Mouse (Mus musculus) heart, postnatal 4 days (tissue): ENCODE measurements around the gene Dnajc22. TPM values are rescaled to one million over a fixed set of nuclear protein-coding genes. Genes with fewer than 3 reads are reported as not detected.
"Not testable (repeated sequence)": the region's sequence is repeated elsewhere in the genome, so short reads cannot be mapped to it uniquely, and the experiment has no call there.

Experiments
- DNase-seq: peaks from one replicate; pipeline ENCODE4 v3.0.0; 2021
- total RNA-seq, 2 experiments: library from RNA; stranded (reverse); gene quantifications; 2 replicates each; pipeline ENCODE4 v1.2.3; 2021

Gene Dnajc22
- total RNA-seq = 1 to 10 TPM in 1 of 2 experiments, under 1 TPM in 1; 0.79 to 1.2 TPM

DNA sequence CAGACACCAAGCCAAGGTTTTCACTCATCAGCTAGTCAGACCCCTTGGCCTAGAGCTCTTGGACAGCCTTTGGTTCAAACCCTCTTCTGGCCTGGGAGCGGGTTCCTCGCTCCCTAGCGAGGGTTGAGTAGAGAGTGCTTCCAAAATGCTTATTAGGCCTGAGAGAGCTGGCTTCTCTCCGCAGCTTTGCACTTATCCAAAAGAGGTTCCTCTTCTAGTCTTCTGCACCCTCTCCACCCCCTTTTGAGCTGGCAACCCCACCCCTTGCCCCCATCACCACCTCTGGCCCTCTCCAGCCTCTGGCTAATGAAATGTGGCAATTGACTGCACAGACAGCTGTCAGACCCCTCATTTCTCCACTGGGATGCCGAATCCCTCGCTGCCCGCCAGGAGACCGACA is at the start of gene Dnajc22:
Dnajc22 (plus strand) TSS at position 301 of the 400 bp plus-strand sequence.
- DNase-seq = no peak

DNA sequence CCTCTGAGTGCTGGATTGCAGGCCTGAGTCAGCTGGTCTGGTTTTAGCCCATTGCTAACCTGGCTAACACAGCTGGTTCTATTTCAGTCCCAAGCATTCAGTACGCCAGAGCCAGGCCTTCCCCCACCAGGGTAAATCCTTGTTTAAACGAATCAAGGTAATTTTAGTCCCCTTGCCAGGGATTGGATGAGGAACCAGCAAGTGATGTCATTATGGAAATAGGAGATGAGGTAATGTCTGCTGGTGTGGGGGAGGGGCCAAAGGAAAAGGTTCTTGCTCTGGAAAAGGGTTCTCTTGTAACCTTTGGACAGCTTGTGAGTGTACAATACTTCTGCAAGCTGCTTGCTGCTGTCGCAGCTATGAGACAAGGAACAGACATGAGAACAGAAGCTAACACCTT is 48.1 kb upstream of the Dnajc22 start:
- DNase-seq = peak; percentile 49

- DNase-seq = not testable (repeated sequence)
These were observed 47.2 kb upstream of the Dnajc22 start for GRCm38 (mm10) chr15:99045734-99046133.

- peak; percentile 60 for DNase-seq
These were observed 43.3 kb upstream of the Dnajc22 start for GRCm38 (mm10) chr15:99049473-99050253.

DNA sequence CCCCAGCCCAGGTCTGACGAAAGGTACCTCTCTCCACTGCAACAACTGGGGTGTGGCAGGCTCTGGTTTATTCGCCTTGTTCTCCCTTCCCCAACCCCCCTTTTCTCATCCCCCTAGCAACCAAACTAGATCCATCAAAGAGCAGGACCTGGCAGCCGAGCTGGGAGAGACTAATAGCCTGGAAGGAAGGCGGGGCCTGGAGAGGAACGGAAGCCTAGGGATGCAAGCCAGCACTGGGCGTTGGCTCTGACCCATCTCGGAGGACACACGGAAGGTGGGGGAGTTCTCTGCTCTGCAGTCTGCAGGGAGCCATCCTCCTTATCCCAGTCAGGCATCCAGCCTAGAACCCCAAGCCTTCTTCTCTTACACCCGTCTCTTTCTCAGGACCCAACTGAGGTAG is 39.6 kb upstream of the Dnajc22 start:
- DNase-seq = no peak

- no peak for DNase-seq
These were observed 37.9 kb upstream of the Dnajc22 start, which contains the start of gene Prph for GRCm38 (mm10) chr15:99055040-99055439. Gene Prph (plus strand): TSS chr15:99055174.

DNA sequence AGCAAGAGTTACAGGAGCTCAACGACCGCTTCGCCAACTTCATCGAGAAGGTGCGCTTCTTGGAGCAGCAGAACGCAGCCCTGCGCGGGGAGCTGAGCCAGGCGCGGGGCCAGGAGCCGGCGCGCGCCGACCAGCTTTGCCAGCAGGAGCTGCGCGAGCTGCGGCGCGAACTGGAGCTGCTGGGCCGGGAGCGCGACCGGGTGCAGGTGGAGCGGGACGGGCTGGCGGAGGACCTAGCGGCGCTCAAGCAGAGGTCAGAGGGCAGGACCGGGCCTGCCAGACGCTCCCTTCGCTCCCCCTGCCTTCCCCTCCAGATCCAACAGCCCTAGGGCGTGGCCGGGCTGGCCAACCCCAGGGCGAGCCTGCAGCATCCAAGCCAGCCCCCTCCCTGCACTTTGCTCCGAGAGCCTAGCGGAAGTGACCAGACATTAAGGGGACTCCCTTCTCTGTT is 37.4 kb upstream of the Dnajc22 start:
- DNase-seq = peak; percentile 41

DNA sequence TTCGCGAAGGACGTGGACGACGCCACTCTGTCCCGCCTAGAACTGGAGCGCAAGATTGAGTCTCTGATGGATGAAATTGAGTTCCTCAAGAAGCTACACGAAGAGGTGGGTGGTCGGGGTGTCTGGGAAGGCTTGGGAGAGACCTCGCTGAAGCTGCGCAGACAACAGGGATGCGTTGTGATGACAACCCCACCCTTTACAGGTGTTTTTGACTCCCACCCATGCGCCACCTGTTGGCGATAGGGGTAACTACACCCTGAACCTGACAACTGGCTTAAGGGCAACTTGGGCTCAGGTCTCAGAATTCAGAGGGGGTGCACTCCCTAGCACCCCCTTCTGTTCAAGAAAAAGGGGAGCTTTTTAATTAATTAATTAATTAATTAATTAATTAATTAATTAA is 36.6 kb upstream of the Dnajc22 start:
- peak; percentile 45 for DNase-seq

DNA sequence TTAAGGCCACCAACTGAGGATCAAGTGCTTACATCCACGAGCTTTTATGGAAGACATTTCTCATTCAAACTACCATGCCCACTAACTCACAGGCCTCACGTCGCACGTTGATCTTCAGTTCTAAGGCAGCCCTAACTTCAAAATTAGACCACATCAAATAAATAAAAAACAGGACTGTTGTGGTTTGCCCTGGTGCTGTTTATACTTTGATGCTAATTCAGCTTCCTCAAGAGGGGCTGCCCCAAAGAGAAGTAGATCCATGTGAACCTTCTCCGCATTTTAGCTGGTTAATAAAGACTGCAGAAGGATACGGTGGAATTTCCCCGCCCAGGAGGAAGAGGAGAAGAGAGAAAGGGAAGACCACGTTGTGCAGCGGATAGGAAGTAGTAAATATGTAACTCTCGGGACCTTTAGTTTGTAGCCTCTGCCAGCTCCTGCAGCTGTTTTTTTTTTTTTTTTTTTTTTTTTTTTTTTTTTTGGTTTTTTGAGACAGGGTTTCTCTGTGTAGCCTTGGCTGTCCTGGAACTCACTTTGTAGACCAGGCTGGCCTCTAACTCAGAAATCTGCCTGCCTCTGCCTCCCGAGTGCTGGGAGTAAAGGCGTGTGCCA is 27.3 kb upstream of the Dnajc22 start:
- DNase-seq = no peak

GRCm38 (mm10) chr15:99071988-99072387 is 21.0 kb upstream of the Dnajc22 start:
- no peak for DNase-seq

DNA sequence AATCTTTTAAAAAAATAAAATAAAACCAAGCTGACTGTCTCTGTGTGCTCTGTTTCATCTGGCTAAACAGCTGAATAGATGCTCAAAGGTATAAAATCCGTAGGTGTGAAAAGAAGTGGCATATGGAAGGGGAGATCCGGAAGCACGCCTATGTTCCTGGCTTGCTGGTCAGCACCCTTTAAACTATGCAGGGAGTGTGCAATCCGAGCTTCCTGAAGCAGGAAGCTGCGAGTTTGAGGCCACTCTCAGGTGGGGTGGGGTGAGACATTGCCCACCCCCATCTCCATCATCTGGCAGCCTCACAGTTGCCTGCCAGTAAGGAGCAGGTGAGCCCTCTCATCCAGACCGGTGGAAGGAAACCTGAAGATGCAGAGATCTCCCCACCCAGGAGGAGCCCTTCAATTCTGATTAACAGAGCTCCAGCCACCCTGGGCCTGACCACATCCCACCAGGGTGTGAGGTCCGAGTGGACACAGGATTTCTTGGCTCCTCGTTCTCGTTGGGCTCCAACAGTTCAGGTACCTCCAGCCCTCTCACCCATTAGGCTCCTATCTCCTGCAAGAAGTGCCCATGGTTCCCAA is 18.9 kb upstream of the Dnajc22 start, which contains the start of gene Troap:
Troap (plus strand) TSS at position 557 of the 581 bp plus-strand sequence.
- DNase-seq = no peak

GRCm38 (mm10) chr15:99074600-99075333 is 18.2 kb upstream of the Dnajc22 start:
- peak; percentile 98 for DNase-seq

GRCm38 (mm10) chr15:99076011-99076410 is 17.0 kb upstream of the Dnajc22 start:
- DNase-seq = not testable (repeated sequence)

- DNase-seq = no peak
These were observed 14.6 kb upstream of the Dnajc22 start for GRCm38 (mm10) chr15:99078181-99078910.

GRCm38 (mm10) chr15:99079804-99080203 is 13.2 kb upstream of the Dnajc22 start:
- no peak for DNase-seq

DNA sequence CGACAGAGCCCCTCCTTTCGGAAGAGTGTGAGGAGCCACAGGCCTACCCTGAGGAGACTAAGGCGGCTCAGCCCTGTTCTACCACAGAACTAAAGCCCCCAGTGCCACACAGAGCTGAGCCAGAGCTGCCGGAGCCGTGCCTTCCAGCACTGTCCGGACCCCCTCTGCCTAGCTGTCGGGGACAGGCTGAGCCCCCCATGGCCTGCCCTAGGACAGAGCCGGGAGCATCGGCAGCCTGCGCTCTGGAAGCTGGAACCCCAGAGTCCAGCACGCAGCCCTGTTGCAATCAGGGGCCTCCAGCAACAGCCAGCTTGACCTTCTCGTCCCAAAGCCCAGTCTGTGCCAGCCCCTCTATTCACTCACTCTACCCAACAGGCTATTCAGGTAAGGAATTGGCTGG is 10.6 kb upstream of the Dnajc22 start:
- no peak for DNase-seq

DNA sequence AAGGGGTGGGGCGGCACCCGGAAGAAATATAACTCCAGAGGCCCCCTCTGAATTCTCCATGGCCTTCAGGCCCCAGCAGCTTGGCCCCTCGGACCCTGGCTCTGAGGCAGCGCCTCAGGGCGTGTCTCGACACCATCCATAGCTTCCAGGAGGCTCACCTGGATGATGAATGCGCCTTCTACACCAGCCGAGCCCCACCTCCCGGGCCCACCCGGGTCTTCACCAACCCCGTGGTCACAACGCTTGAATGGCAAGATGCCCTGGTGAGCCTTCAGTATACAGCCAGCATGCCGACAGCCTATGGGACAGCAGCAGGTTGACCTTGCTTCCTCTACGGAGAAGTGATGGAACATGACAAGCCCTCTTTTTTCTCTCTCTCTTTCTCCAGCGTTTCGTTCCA is 10.1 kb upstream of the Dnajc22 start:
- DNase-seq = no peak

GRCm38 (mm10) chr15:99083258-99083657 is 9.7 kb upstream of the Dnajc22 start:
- peak; percentile 69 for DNase-seq

- DNase-seq = no peak
These were observed 9.0 kb upstream of the Dnajc22 start for GRCm38 (mm10) chr15:99083867-99084557.

GRCm38 (mm10) chr15:99084618-99085017 is 8.4 kb upstream of the Dnajc22 start:
- DNase-seq = no peak

- DNase-seq = no peak
These were observed 7.0 kb upstream of the Dnajc22 start for GRCm38 (mm10) chr15:99085997-99086396.
